Mouse (Mus musculus) layer of hippocampus, adult 2 months (tissue): ENCODE results near the gene Lnpep. TPM values are rescaled to one million over a fixed set of nuclear protein-coding genes. Genes with fewer than 3 reads are reported as not detected.
A peak's percentile ranks its signal among the peaks of the same experiment; 100 is the strongest.
"Not testable (repeated sequence)": the region's sequence is repeated elsewhere in the genome, so short reads cannot be mapped to it uniquely, and the experiment has no call there.

Source experiments
- DNase-seq, 2 experiments: peaks; one replicate each; pipeline ENCODE4 v3.0.0; 2022; ENCODE audit warnings: low spot score in 2 of 2
- H3K27ac ChIP-seq: fragments of 200-600 bp; 2 replicates; pipeline ENCODE4 v1.8.1; 2022
- H3K4me3 ChIP-seq: fragments of 200-600 bp; 2 replicates; pipeline ENCODE4 v1.8.1; 2022; ENCODE audit warnings: mild to moderate bottlenecking
- CTCF ChIP-seq: fragments of 200-600 bp; conservative IDR thresholded peaks from 2 replicates; pipeline ENCODE4 v1.8.1; 2022; ENCODE audit warnings: antibody characterized with exemption, mild to moderate bottlenecking, moderate library complexity
- long read RNA-seq, 2 experiments: library from polyadenylated mRNA; stranded (forward); transcript quantifications; one replicate each; pipeline ENCODE4 v2.0.0; 2021; ENCODE audit warnings: borderline mapping rate in 2 of 2
- total RNA-seq, 2 experiments: library from RNA; stranded (reverse); gene quantifications; 2 replicates each; pipeline ENCODE4 v1.2.3; 2021

Gene Lnpep
- total RNA-seq = 100 to 1,000 TPM; 101 to 105 TPM
- long read RNA-seq, experiment 1, partial matches to known transcripts = 2 of 18 reads
- long read RNA-seq, experiment 1, other reads (novel, unspliced or antisense) = 16 of 18 reads
- long read RNA-seq, experiment 2, partial matches to known transcripts = 2 of 14 reads
- long read RNA-seq, experiment 2, other reads (novel, unspliced or antisense) = 12 of 14 reads

GRCm38 (mm10) chr17:17624957-17625586, at the start of gene Lnpep:
Gene Lnpep, minus strand, starts transcription at chr17:17625050.
- peak; percentile 92 to 95 for DNase-seq
- peak within 1 kb of the TSS; percentile 70 for H3K4me3 ChIP-seq
- TF ChIP-seq CTCF = no peak
- H3K27ac ChIP-seq = peak within 1 kb of the TSS; percentile 100

GRCm38 (mm10) chr17:17655829-17656176, 31.0 kb upstream of the Lnpep start:
- Histone ChIP-seq H3K4me3 (no peak overlapping the region), H3K27ac (no peak overlapping the region)
- no peak for TF ChIP-seq CTCF
- no peak for DNase-seq

GRCm38 (mm10) chr17:17654997-17655828, 30.4 kb upstream of the Lnpep start:
- no peak overlapping the region for H3K4me3 ChIP-seq
- no peak for DNase-seq
- no peak for TF ChIP-seq CTCF
- H3K27ac ChIP-seq = no peak overlapping the region

GRCm38 (mm10) chr17:17652570-17652969, 27.7 kb upstream of the Lnpep start:
- no peak for DNase-seq
- Histone ChIP-seq H3K4me3 (no peak overlapping the region), H3K27ac (no peak overlapping the region)
- TF ChIP-seq CTCF = no peak

- Histone ChIP-seq H3K4me3 (no peak overlapping the region), H3K27ac (no peak overlapping the region)
- DNase-seq = peak; percentile 42 to 68
- peak; percentile 100 for TF ChIP-seq CTCF
Observed at GRCm38 (mm10) chr17:17645738-17646137, 20.9 kb upstream of the Lnpep start.

GRCm38 (mm10) chr17:17637387-17637786, 12.5 kb upstream of the Lnpep start:
- DNase-seq = no peak
- Histone ChIP-seq H3K4me3 (no peak overlapping the region), H3K27ac (no peak overlapping the region)
- TF ChIP-seq CTCF = no peak

GRCm38 (mm10) chr17:17636147-17636546, 11.3 kb upstream of the Lnpep start:
- no peak for TF ChIP-seq CTCF

GRCm38 (mm10) chr17:17634033-17634432, 9.2 kb upstream of the Lnpep start:
- no peak for DNase-seq
- no peak for TF ChIP-seq CTCF
- H3K4me3 ChIP-seq = no peak overlapping the region
- H3K27ac ChIP-seq = no peak overlapping the region

More at GRCm38 (mm10) chr17:17636147-17636546, 11.3 kb upstream of the Lnpep start:
- Histone ChIP-seq H3K4me3 (no peak overlapping the region), H3K27ac (no peak overlapping the region)
- DNase-seq = no peak

- no peak for DNase-seq
- Histone ChIP-seq H3K27ac (no peak overlapping the region), H3K4me3 (no peak overlapping the region)
- no peak for TF ChIP-seq CTCF
Observed at GRCm38 (mm10) chr17:17631985-17632384, 7.1 kb upstream of the Lnpep start.

GRCm38 (mm10) chr17:17628237-17628879, 3.5 kb upstream of the Lnpep start:
- not testable (repeated sequence) for H3K27ac ChIP-seq, DNase-seq, H3K4me3 ChIP-seq

GRCm38 (mm10) chr17:17627558-17627957, 2.7 kb upstream of the Lnpep start:
- Histone ChIP-seq H3K4me3 (no peak overlapping the region), H3K27ac (no peak overlapping the region)
- no peak for DNase-seq
- no peak for TF ChIP-seq CTCF

- TF ChIP-seq CTCF = no peak
- H3K27ac ChIP-seq = peak overlapping the region; percentile 100
- DNase-seq = no peak
- peak overlapping the region; percentile 70 for H3K4me3 ChIP-seq
Observed at GRCm38 (mm10) chr17:17625887-17626679, 1.2 kb upstream of the Lnpep start.
